Mouse (Mus musculus) CH12.LX (cell line): ENCODE results near the gene Fam122a. TPM values are rescaled to one million over a fixed set of nuclear protein-coding genes. Genes with fewer than 3 reads are reported as not detected.

Source experiments
- DNase-seq: peaks from one replicate; pipeline ENCODE4 v3.0.0-alpha.2; 2013; ENCODE audit errors: extremely low read depth
- H3K27ac ChIP-seq: 2 replicates; pipeline ENCODE4 v1.5.1; 2012; ENCODE audit warnings: low read depth, mild to moderate bottlenecking, control low read depth, moderate library complexity; ENCODE audit not compliant: insufficient read depth
- H3K27me3 ChIP-seq: replicated peaks from 2 replicates; pipeline ENCODE3; 2012; ENCODE audit warnings: inconsistent platforms
- H3K36me3 ChIP-seq, 2 experiments: replicated peaks in 1 of 2; 2 replicates each; pipeline versions ENCODE3 to v1.6.1; 2012; ENCODE audit warnings: inconsistent platforms in 1 of 2, low read length in 1 of 2, mild to moderate bottlenecking in 1 of 2, mixed read lengths in 1 of 2, moderate library complexity in 1 of 2; ENCODE audit not compliant: control insufficient read depth in 1 of 2, insufficient read depth in 1 of 2
- H3K4me1 ChIP-seq, 2 experiments: 2 replicates each; pipeline ENCODE4 v1.6.1; 2012; ENCODE audit warnings: inconsistent platforms in 1 of 2, moderate library complexity in 1 of 2; ENCODE audit not compliant: insufficient read depth in 2 of 2, control insufficient read depth in 1 of 2
- H3K4me2 ChIP-seq: 2 replicates; pipeline ENCODE4 v1.6.1; 2012; ENCODE audit warnings: low read depth, mild to moderate bottlenecking, control low read depth; ENCODE audit not compliant: poor library complexity, insufficient read depth, severe bottlenecking
- H3K4me3 ChIP-seq, 3 experiments: fragments of 150-350 bp in 1 of 3; sonication (generic) in 1 of 3; replicated peaks in 1 of 3; 2 replicates each; pipeline versions ENCODE3 to v1.5.1; 2011 to 2012; ENCODE audit warnings: low read depth in 2 of 3, low read length in 2 of 3, mild to moderate bottlenecking in 2 of 3, moderate library complexity in 2 of 3, control low read depth in 1 of 3, improper control_type of control experiment in 1 of 3, inconsistent platforms in 1 of 3, mixed read lengths in 1 of 3; ENCODE audit not compliant: poor library complexity in 1 of 3
- H3K79me2 ChIP-seq: replicated peaks from 2 replicates; pipeline ENCODE4 v1.6.1; 2012; ENCODE audit warnings: mild to moderate bottlenecking, moderate library complexity; ENCODE audit not compliant: control insufficient read depth, poor library complexity, insufficient read depth, severe bottlenecking; ENCODE audit errors: extremely low read depth
- H3K9ac ChIP-seq: 2 replicates; pipeline ENCODE4 v1.6.1; 2012; ENCODE audit warnings: low read depth, mild to moderate bottlenecking, control low read depth, moderate library complexity; ENCODE audit not compliant: insufficient read depth
- H3K9me3 ChIP-seq: replicated peaks from 2 replicates; pipeline ENCODE3; 2012; ENCODE audit warnings: low read length, inconsistent platforms, mixed read lengths
- EP300 ChIP-seq: IDR thresholded peaks from 2 replicates; pipeline ENCODE4 v1.6.1; 2011; ENCODE audit warnings: low read length, improper control_type of control experiment
- ETS1 ChIP-seq: conservative IDR thresholded peaks from 2 replicates; pipeline ENCODE4 v1.6.1; 2012; ENCODE audit warnings: low read depth, mild to moderate bottlenecking, inconsistent platforms, low read length, improper control_type of control experiment, moderate library complexity
- JUND ChIP-seq: conservative IDR thresholded peaks from 2 replicates; pipeline ENCODE4 v1.6.1; 2011; ENCODE audit warnings: low read depth, low read length, improper control_type of control experiment
- KAT2A ChIP-seq: IDR thresholded peaks from 2 replicates; pipeline ENCODE4 v1.6.1; 2012; ENCODE audit warnings: low read length, improper control_type of control experiment, inconsistent platforms; ENCODE audit not compliant: insufficient replicate concordance
- MAZ ChIP-seq: IDR thresholded peaks from 2 replicates; pipeline ENCODE4 v1.6.1; 2012; ENCODE audit warnings: low read depth, mild to moderate bottlenecking, inconsistent platforms, low read length, improper control_type of control experiment, moderate library complexity
- MEF2A ChIP-seq: IDR thresholded peaks from 2 replicates; pipeline ENCODE4 v1.6.1; 2014; ENCODE audit warnings: low read depth, mild to moderate bottlenecking, inconsistent platforms, low read length, improper control_type of control experiment, borderline replicate concordance
- MYC ChIP-seq: IDR thresholded peaks from 2 replicates; pipeline ENCODE4 v1.6.1; 2011; ENCODE audit warnings: low read depth, mild to moderate bottlenecking, improper control_type of control experiment, low read length
- PAX5 ChIP-seq: IDR thresholded peaks from 2 replicates; pipeline ENCODE4 v1.6.1; 2012; ENCODE audit warnings: low read length, inconsistent platforms, mixed read lengths
- RAD21 ChIP-seq: IDR thresholded peaks from 2 replicates; pipeline ENCODE4 v1.6.1; 2011; ENCODE audit warnings: low read depth, mild to moderate bottlenecking, low read length, improper control_type of control experiment, moderate library complexity
- SIN3A ChIP-seq: IDR thresholded peaks from 2 replicates; pipeline ENCODE4 v1.6.1; 2012; ENCODE audit warnings: low read length, improper control_type of control experiment, inconsistent platforms
- TCF12 ChIP-seq: IDR thresholded peaks from 2 replicates; pipeline ENCODE4 v1.6.1; 2014; ENCODE audit warnings: low read depth, mild to moderate bottlenecking, inconsistent platforms, low read length, improper control_type of control experiment
- UBTF ChIP-seq: IDR thresholded peaks from 2 replicates; pipeline ENCODE4 v1.6.1; 2012; ENCODE audit warnings: low read depth, mild to moderate bottlenecking, inconsistent platforms, low read length, improper control_type of control experiment, moderate library complexity
- ZNF384 ChIP-seq: IDR thresholded peaks from 2 replicates; pipeline ENCODE4 v1.6.1; 2012; ENCODE audit warnings: low read depth, low read length, improper control_type of control experiment, inconsistent platforms
- dilution Hi-C: fragments of 300-500 bp; cut with MboI; formaldehyde crosslinking; loops from 2 replicates; pipeline ENCODE4 v1.14.3; 2020; ENCODE audit warnings: low sequenced_read_pairs; ENCODE audit not compliant: extremely low pct_unique_long_range_greater_than_20kb, extremely low pct_ligation_motif_present
- in situ Hi-C: fragments of 300-500 bp; cut with MboI; formaldehyde crosslinking; loops from 3 replicates; pipeline ENCODE4 v1.14.3; 2019; ENCODE audit warnings: low sequenced_read_pairs, low pct_ligation_motif_present, low pct_unique_long_range_greater_than_20kb, mixed read lengths
- polyA plus RNA-seq: library from polyadenylated mRNA; unstranded; fragments of >175 nt; gene quantifications from 2 replicates; pipeline ENCODE4 v1.2.1, GENCODE M21; 2012; ENCODE audit warnings: low read depth; ENCODE audit not compliant: insufficient read length
- total RNA-seq, 2 experiments: library from RNA; depleted of rRNA; stranded (reverse); fragments of 300-350 nt in 1 of 2; fragments of >200 nt in 1 of 2; gene quantifications; 2 replicates each; pipeline ENCODE4 v1.2.3; 2012 to 2014

Fam122a gene
- total and polyA plus RNA-seq, 3 experiments: 2.6 to 34.6 (median 4.5) TPM

GRCm38 (mm10) chr19:24491824-24492223, 14.7 kb upstream of the Fam122a start:
- dilution Hi-C loops: no loop called here
- H3K9ac ChIP-seq: no peak overlapping the region
- H3K36me3 ChIP-seq: no peaks in the 10 kb centered on the region
- H3K27me3 ChIP-seq: no peaks in the 10 kb centered on the region
- H3K4me1 ChIP-seq: no peaks in the 10 kb centered on the region
- in situ Hi-C loops: no loop called here
- H3K4me3 ChIP-seq: no peak overlapping the region
- H3K27ac ChIP-seq: no peak overlapping the region
- H3K4me2 ChIP-seq: no peak overlapping the region
- H3K9me3 ChIP-seq: no peaks in the 10 kb centered on the region
- TF ChIP-seq MEF2A (no peak), ETS1 (no peak), KAT2A (no peak), UBTF (no peak), MYC (no peak), ZNF384 (no peak), EP300 (no peak), TCF12 (no peak), JUND (no peak), RAD21 (no peak), SIN3A (no peak), MAZ (no peak), PAX5 (no peak)
- TF ChIP-seq, all 38 proteins: peak for 0
- no peak for DNase-seq
- H3K79me2 ChIP-seq: no peaks in the 10 kb centered on the region

- H3K9ac ChIP-seq: no peak overlapping the region
- no peak for DNase-seq
- dilution Hi-C loops (no loop called here), in situ Hi-C loops (no loop called here)
- H3K4me3 ChIP-seq: no peak overlapping the region
- no peak overlapping the region for H3K27ac ChIP-seq
- no peaks in the 10 kb centered on the region for H3K4me1 ChIP-seq
- H3K79me2 ChIP-seq: no peaks in the 10 kb centered on the region
- H3K27me3 ChIP-seq: no peaks in the 10 kb centered on the region
- no peaks in the 10 kb centered on the region for H3K9me3 ChIP-seq
- H3K4me2 ChIP-seq: no peak overlapping the region
- no peaks in the 10 kb centered on the region for H3K36me3 ChIP-seq
- TF ChIP-seq MAZ: no peak
These were observed 13.1 kb upstream of the Fam122a start for GRCm38 (mm10) chr19:24490275-24490674.
